Mouse (Mus musculus) heart, adult 2 months (tissue): ENCODE results near the gene Dhrs7b.

ENCODE experiments used
- CTCF ChIP-seq: fragments of 200-600 bp; IDR thresholded peaks from 2 replicates; pipeline ENCODE4 v1.8.1; 2022; ENCODE audit warnings: antibody characterized with exemption, mild to moderate bottlenecking, moderate library complexity
- POLR2A ChIP-seq: fragments of 200-500 bp; IDR thresholded peaks from 2 replicates; pipeline ENCODE4 v1.6.1; 2011; ENCODE audit warnings: mild to moderate bottlenecking, low read depth, low read length, control low read depth; ENCODE audit not compliant: insufficient read depth

GRCm38 (mm10) chr11:60864916-60865315, 34.5 kb downstream of the Dhrs7b start:
- TF ChIP-seq CTCF (no peak), POLR2A (no peak)
